Mouse (Mus musculus) B cell, adult 2 months (primary cell): ENCODE measurements around the gene Id3.
A peak's percentile ranks its signal among the peaks of the same experiment; 100 is the strongest.

Source experiments
- DNase-seq, 2 experiments: peaks; one replicate each; pipeline ENCODE4 v3.0.0; 2022

Id3 gene

DNA sequence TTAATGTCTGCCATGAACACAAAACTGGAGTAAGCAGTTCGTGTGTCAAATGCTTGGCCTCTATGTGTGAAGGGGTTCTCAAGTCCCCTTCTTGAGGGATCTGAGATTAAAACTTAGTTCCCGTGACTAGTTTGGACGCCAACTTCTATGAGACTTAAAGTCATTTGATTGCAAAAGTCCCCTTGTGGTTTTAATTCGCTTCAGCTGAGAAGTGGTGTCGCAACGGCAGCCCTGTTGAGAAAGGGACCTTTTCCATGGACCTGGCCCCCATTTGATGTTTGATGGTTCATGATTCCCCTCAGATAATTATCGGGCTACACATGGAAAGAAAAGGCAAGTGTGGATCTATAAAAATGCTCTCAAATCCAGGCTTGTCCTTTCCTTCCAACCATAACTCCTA, 36.2 kb downstream of the Id3 start:
- peak in 1 of 2 experiments; percentile 30 for DNase-seq

DNA sequence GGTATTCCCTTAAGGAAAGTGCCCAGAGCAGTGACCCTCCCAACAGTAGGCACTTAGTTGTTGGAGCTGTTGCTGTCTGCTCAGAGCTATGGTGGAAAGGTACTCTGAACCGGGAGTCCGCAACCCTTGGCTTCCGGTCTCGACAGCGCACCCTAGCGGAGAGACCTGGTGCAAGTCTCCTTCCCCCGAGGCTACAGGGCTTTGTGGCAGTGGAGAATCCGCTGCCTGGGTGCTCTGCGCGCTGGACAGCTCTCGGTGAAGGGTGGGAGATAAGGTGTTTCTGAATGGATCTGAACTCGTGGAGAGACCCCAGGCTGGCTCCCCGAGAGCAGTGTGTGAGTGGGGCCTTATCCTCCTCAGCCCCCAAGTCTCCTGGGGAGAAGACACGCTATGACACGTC, 36.7 kb downstream of the Id3 start:
- DNase-seq, result peak; percentile 97 to 98

DNA sequence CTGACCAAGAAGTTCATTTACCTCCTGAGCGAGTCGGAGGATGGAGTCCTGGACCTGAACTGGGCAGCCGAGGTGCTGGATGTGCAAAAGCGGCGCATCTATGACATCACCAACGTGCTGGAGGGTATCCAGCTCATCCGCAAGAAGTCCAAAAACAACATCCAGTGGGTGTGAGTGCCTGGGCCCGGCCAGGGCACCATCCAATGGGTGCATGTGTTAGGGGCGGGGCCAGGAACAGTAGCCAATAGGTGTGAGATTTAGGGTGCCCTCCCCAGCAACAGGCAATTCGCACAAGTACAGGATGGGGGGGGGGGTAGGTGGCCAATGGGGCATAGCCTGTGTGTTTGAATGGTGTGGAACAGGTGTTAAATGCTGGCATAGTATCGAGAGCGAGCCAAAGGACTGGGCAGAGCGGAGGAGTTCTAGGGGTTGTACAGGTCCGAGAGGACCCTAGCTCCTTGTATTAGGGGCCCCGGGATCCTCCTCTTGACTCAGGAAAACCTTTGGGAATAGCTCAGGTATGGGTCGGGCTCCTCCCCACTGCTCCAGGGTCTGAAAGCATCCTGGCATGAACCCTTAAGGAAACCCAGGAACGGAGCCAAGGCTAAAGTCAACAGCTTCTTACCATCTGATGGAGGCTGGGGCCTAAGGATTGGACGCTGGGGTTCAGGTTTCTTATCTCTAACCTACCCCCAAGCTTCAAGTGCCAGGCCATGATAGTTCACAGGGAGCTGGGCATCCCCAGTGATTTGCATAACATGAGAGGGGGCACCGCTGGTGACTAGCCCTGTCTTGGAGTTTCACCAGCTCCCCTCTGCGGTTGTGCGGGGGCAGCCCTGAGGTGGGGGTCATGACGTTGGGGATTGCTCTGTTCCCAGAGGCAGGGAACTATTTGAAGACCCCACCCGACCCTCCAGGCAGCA, 37.4 kb downstream of the Id3 start:
- DNase-seq, result peak; percentile 91 to 94

DNA sequence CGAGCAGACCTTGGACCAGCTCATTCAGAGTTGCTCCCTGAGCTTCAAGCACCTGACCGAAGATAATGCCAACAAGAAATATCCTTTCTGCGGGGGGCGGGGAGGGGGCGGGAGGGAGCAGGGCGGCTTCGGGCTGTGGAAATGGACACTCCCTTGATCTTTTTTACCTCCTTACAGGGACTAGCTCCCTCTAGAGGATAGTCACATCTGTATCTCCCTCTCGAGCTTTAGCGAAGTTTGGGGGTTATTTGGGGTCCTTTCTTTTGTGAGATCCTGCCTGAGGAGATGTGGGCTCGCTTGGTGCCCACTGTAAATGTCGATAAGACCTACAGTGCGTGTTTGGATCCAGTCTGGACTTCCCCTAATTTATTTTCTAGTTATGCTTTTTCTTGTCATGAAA, 38.1 kb downstream of the Id3 start:
- DNase-seq, result peak in 1 of 2 experiments; percentile 27

DNA sequence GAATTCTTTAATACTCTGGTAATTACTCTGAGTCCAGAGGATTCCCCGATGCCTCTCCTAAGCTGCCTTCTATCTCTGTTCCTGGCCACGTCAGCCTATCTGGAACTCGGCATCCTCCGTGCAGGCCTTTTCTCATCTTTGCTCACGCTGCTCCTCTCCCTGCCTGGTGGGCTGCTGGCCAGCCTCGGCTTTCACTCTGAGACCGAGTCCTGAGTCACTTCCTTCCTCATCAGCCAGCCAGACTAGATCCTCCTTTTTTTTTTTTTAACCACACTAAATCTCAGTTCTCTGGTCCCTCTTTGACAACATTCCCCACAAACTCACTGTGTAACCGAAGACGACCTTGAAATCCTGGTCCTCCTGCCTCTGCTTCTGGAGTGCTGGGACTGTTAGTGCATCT, 42.1 kb downstream of the Id3 start:
- DNase-seq, result no peak

DNA sequence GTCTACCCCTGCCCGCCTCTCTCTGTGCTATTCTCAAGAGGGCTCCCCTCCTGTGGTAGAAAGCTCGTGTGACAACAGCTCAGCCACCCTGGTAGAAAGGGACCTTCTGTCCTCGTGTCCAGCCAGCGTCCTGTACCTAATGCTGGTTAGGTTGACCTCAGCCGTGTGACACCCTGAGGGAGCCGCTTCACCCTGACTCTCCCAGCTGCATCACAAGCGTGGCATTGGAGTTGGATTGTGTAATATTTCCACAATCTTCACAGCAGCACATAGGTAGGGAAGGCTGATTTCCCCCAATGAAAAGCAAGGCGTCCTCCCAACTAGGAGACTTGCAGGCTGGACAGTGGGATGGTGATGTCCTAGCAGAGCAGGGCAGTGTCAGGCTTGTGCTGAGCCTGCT, 43.0 kb downstream of the Id3 start:
- no peak for DNase-seq

DNA sequence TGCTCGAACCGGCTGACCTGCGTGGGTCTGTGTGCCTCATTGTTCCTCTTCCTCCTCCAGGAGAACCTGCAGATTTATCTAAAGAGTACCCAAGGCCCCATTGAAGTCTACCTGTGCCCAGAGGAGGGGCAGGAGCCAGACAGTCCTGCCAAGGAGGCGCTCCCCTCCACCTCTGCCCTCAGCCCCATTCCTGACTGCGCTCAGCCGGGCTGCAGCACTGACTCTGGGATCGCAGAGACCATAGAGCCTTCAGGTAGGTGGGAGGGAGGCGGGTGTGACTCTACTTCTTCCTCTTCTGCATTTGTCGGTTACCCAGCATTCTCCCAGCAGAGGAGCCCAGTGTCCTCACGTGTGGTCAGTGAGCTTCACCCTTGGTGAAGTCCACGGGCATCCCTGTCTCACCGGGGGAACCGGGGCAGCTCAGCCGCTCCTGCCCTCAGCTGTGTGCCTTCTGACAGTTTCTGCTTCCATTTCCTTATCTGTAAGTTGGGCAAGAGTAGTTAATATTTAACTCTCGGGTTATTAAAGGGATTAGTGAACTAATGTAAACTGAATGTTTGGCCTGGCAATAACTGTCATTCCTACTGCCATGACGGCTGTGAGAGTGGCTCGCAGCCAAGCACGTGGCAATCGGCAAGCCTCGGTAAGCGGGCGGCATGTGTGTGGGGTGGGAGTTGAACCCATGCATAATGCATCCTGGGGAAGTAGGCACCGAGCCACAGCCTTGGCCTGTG, 43.6 kb downstream of the Id3 start:
- no peak for DNase-seq

DNA sequence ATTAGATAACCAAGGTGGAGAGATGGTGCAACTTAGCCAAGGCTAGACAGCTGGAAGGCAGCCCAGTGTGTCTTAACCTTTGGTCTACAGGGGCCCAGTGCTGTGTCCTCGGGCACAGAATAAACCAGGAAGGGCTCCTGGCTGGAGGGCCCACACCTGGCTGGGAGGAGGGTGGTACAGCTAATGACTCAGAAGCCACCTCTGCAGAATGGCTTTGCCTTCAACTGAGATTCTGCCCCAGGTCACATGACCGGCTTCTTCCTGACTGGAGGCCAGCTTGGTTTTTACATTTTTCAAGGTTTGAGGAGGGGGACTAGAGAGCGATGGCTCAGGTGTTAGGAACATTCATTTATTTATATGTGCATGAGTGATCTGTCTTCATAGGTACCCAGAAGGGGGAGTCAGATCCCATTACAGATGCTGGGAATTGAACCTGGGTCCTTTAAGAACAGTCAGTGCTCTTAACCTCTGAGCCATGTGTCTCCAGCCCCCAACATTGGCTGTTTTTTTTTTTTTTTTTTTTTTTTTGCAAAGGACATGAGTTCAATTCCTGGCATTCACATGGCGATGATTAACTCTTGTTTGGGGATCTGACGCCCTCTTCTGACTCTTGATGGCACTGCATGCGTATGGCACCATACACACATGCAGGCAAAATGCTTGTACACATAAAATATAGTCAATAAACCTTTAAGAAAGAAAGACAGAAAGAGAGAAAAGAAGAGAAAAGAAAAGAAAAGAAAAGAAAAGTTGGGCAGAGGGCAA, 45.9 kb downstream of the Id3 start:
- peak; percentile 55 to 60 for DNase-seq

DNA sequence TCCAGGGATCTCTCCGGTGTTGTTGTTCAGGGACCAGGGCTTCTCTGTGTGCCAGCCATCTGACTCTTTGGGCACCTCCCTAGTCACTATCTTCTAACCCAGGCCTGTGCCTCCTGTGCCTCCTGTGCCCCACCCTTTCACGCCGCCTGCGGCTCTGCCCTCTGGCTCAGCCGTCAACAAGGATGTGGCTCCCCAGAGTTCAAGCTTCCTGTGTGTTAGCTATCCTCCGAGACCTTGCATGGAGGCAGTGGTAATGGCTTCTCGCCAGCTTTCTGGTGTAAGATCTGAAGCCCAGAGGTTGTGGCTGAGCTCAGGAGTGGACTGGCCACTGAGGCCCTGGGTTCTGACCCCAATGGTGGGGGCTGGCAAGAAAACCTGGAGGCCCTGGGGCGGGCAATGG, 46.6 kb downstream of the Id3 start:
- no peak for DNase-seq

DNA sequence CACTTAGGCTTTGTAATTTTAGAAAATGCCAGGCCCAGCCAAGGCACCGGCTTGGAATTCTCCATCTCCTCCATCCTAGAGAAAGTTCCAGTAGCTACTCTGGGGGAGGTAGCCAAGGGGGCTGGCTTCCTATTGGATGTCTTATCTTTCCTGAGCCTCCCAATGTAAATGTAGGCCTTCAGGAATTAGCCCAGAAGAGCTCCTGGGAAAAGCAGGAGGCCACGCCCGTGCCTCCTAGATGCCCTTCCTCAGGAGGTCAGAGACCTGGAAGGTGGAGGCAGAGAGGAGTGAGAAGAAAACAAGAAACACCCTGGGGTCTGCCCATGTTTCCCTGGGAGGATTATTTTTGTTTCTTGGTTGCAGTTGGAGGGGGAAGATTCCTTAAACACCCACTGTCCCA, 50.3 kb downstream of the Id3 start:
- DNase-seq, result no peak

DNA sequence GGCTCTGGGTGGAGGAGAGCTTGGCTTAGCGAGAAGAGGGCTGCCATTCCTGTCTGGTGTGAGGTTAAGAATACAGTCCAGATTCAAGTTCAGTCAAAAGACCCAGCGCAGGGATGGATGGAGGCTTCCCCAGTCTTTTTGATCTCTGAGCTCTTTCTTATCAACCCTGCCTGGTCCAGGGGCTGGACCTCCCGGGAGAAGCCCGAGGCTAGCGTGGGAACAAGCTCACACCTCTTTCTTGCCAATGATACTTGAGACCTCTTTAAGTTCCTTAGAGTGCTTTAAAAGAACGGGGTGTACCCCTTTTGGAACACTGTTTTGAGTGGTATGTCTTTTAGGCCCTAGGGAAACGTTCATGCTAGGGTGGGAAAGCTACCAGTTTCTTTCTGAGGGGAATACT, 51.7 kb downstream of the Id3 start:
- no peak for DNase-seq
